Mouse (Mus musculus): ENCODE measurements around the gene Scel.
A peak's percentile ranks its signal among the peaks of the same experiment; 100 is the strongest.

Gene Scel

GRCm38 (mm10) chr14:103513473-103513811, 300 bp downstream of the Scel start:
- DNase-seq (ENCODE audit: low spot score): no peak

- no peak for DNase-seq (ENCODE audit: low spot score)
Measured at GRCm38 (mm10) chr14:103515419-103515818, 2.3 kb downstream of the Scel start.

- no peak for DNase-seq (ENCODE audit: low spot score)
Measured at GRCm38 (mm10) chr14:103526286-103526685, 13.1 kb downstream of the Scel start.

GRCm38 (mm10) chr14:103529733-103530367, 16.7 kb downstream of the Scel start:
- no peak for DNase-seq (ENCODE audit: low spot score)

- DNase-seq (ENCODE audit: low spot score): no peak
Measured at GRCm38 (mm10) chr14:103531722-103532341, 18.7 kb downstream of the Scel start.

DNA sequence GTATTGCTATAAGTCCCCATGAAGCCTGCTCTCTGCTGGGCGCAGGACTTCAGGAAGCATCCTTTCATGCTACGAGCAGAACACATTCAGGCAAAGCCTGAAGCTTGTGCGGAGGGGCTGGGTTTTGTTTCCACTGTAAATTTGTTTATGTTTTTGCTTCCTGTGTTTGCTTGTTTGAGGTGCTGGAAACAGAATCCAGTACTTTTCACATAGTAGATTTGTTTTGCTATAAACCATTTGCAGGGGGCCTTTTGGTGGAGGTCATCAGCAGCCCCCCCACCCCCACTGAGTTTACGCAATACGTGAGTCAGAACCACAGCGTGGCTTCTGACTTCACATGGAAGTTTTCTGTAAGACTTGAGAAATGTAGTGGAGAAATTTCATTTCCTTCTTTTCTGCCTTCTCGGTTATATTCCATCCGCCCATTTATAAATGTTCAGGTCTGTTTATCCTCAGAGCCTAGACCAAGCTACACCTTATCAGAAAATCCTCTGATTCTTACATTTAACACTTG, 22.4 kb downstream of the Scel start:
- DNase-seq (ENCODE audit: low spot score): no peak

- DNase-seq (ENCODE audit: low spot score): no peak
Measured at GRCm38 (mm10) chr14:103536334-103536733, 23.2 kb downstream of the Scel start.

DNA sequence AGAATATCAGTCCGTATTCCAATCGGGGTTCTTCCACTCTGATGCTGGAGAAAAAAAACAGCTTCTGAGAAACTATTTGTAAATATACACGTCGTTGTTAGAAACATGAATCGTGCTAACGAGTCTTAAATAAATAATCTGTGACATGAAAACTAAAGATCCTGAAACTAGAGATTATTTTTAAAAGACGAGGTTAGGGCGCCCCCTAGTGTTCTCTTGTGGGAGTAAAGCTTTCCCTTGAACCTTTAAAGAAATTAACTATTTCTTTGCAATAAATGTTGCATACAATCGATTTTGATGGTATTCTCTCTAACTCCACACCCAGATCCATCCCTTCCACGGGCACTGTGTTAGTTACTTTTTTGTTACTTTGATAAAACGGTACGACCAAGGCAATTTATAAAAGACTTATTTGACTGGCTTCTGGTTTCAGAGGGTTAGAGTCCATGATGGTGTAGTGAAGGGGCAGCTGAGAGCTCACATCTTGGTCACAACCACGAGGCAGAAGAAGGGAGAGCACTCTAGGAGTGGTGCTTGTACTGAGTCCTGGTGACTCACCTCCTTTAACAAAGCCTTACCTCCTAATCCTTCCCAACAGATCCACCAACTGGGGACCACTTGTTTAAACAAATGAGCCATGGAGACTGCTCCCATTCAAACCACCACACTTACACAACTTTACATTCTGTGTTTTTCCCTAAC, 24.4 kb downstream of the Scel start:
- DNase-seq (ENCODE audit: low spot score): peak; percentile 58

DNA sequence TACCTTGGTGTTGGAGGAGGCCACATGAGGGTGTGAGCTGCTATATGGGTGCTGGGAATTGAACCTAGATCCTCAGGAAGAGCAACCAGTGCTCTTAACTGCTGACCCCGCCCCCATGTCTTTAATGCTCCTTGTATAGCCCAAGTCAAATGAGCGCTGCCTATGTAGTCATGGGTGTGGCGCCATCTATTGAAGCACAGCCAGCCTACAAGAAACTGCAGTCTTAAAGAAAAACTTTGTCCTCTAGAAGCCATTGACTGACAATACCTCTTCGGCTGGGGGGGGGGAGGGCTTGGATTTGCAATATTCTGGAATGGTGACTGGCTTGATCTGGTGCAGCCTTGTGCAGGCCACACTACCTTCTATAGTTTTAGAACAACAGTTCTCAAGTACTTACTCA, 26.7 kb downstream of the Scel start:
- no peak for DNase-seq (ENCODE audit: low spot score)

- no peak for DNase-seq (ENCODE audit: low spot score)
Measured at GRCm38 (mm10) chr14:103541679-103542078, 28.5 kb downstream of the Scel start.

DNA sequence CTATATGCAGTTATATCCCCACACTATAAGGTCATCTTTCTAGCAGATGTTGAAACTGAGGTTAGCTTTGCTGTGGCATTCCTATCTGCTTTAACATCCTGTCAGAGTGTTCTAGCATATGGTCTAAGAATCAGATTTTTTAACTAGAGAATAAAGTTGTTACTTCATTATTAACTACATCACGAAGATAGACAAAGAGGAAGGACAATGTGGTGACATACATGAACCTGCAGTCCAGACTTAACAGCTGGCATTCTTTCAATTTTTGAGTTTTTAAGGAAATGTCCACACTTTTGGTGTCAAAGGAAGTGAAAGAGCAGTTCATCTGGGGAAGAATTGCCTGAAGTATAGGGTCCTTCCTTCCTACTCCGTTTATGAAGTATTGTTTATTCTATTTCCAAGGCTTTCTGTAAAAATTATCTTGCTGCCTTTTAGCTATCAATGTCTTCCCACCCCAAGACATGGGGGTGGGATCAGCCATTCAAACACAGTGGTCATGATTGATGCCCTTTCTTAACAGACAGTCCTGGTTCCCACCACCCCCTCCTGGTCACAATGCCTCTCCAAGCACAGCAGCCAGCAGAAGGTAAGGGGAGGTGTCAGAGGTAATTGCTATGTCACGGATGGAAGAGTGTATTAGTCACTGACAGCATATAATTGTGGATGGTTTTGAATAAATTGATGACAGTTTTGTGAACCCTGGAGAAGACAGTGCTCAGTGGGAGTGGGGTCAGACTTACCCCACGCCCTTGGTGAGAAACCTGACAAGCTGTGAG, 30.4 kb downstream of the Scel start:
- DNase-seq (ENCODE audit: low spot score): no peak

DNA sequence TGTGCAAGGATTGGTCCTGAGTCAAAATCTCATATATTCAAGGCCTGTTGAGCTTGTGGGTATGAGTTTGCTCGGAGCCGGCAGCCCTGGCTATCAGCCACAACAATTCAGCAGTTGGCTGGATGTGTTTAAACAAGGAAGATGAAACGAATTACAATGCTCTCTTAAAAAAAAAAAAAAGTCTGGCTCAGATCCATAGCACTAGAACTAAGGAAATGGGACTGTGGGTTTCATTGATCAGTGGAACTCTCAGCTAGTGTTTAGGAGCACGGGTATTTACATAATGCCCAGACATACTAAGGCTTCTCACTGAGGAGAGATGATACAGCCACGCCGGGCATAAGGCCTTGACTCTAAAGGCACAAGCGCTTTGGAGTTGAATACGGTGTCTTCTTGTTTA, 32.6 kb downstream of the Scel start:
- no peak for DNase-seq (ENCODE audit: low spot score)

DNA sequence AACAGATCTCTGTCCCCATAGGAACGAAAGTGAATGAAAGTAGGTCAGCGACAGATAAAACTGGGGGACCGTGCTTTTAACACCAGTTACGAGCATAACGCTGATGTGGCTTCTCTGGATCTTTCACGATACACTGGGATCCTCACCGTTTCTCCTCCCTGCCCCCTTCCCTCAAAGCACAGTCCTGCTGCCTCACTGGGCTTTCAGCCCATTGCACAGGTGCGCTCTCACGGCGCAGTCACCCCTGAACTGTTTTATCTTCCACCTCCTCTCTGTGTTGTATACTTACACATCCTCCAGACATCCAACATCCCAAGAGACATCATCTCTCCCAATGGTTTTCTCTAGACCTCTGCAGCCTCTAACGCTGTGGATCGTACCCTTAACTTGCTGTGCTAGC, 33.1 kb downstream of the Scel start:
- no peak for DNase-seq (ENCODE audit: low spot score)

- DNase-seq (ENCODE audit: low spot score): no peak
Measured at GRCm38 (mm10) chr14:103548220-103548619, 35.1 kb downstream of the Scel start.

GRCm38 (mm10) chr14:103550480-103550879, 37.3 kb downstream of the Scel start:
- DNase-seq (ENCODE audit: low spot score): peak; percentile 90

DNA sequence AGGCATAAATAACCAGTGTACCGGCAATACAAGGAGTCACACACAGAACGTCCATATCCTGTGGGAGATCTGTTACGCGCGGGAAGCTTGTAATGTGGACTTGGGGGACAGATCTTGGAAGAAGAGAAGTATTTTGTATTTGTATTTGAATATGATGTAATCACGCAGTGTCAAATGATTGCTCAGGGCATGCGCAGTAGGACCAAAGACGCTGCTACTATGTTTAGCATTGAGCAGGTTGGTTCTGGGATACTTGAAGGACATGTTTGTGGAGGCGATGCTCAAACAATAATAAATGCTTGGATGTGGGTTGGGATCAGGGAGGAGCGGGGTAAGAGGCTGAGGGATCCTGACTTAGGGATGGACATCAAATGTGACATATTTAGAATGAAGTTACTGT, 37.8 kb downstream of the Scel start:
- no peak for DNase-seq (ENCODE audit: low spot score)

- no peak for DNase-seq (ENCODE audit: low spot score)
Measured at GRCm38 (mm10) chr14:103551921-103552320, 38.8 kb downstream of the Scel start.

GRCm38 (mm10) chr14:103552379-103552778, 39.2 kb downstream of the Scel start:
- no peak for DNase-seq (ENCODE audit: low spot score)

DNA sequence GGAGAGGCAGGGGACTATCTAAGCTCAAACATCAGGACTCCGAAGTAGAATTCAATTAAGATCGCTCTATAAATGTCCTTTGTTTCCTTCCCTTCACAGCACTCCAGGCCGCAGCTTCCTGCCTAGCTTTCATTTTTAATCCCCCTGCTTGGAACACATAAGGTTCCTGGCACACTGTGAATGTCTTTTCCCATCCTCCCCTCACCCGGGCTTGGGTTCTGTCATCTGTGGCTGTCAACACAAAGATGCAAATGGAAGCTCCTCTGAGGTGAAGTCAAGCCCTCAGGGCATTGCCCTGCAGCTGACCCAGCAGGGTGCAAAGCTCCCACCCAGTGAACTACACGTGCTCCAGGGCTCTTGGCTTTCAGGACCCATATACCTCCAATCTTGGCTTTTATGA, 43.5 kb downstream of the Scel start:
- DNase-seq (ENCODE audit: low spot score): no peak

DNA sequence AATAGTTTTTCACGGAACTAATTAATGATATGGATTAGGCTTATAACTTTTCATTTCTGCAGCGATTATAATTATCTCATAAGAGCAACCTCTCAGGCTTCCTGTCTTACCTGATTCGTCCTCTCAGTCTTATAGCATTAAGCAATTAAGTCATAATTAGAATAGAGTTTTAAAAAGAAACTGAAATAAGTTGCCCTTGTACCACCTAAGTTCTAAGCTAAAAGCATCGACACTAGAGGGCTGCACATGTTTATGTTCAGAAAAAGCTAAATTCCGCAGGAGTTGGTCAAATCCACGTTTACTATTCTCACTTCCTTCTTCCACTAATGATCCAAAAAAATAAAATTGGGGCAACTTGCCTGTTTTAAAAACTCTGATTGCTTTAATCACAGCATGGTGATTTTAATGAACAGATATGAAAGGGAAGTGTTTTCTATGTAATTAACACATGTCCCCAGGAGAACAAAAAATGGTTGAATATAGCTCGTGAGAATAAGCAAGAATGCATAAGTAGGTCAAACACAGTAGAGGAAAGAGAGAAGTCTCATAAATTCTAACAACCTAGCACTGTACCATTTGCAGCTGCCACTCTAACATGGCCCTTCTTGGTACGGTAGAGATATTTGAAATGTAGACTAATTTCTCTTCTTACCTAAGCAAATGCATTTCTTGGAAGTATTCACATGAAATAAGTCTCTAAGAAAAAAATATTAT, 48.4 kb downstream of the Scel start:
- DNase-seq (ENCODE audit: low spot score): no peak

- no peak for DNase-seq (ENCODE audit: low spot score)
Measured at GRCm38 (mm10) chr14:103567957-103568356, 54.8 kb downstream of the Scel start.

DNA sequence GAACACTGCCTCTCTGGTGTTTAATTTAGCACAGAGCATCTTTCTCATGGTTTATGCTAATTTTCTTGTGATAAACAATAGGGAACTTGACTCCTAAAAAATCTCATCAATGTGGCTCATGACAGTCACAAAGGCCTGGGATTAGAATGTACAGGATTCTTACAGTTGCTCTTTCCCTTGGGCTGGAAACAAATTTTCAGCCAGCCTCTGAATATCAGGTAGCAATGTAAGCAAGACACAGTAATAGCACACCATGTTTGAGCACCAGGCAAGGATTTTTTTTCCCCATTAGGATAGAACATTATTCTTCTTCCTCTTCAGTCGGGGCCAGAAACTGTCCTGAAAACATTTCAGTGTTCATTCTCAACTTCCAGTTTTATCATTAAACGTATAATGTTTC, 55.3 kb downstream of the Scel start:
- no peak for DNase-seq (ENCODE audit: low spot score)
